Mouse (Mus musculus) WW6 (cell line): ENCODE measurements at regions not wholly inside any gene's neighbourhood (a gene's known extent, or its start where the extent isn't known, plus 50 kb on each side); places are given as distances from the start of the nearest gene placed in this dataset.

ENCODE experiments used
- DNase-seq: peaks from one replicate; pipeline ENCODE4 v3.0.0-alpha.2; 2013; ENCODE audit warnings: low read depth, low spot score

- DNase-seq, result no peak
These were observed 123.6 kb upstream of the Npvf start for GRCm38 (mm10) chr6:50777827-50778226.

- no peak for DNase-seq
These were observed 126.4 kb upstream of the Npvf start for GRCm38 (mm10) chr6:50780677-50781076.

GRCm38 (mm10) chr6:50781271-50781670, 127.0 kb upstream of the Npvf start:
- DNase-seq, result no peak

GRCm38 (mm10) chr6:50782221-50782620, 128.0 kb upstream of the Npvf start:
- DNase-seq, result no peak

- DNase-seq, result no peak
These were observed 129.3 kb upstream of the Npvf start for GRCm38 (mm10) chr6:50783494-50783893.

- DNase-seq, result no peak
These were observed 130.1 kb upstream of the Npvf start for GRCm38 (mm10) chr6:50784381-50784780.

GRCm38 (mm10) chr6:50787666-50788065, 133.4 kb upstream of the Npvf start:
- DNase-seq, result no peak

- DNase-seq, result no peak
These were observed 145.7 kb upstream of the Npvf start for GRCm38 (mm10) chr6:50799963-50800362.

- no peak for DNase-seq
These were observed 148.7 kb upstream of the Npvf start for GRCm38 (mm10) chr6:50802956-50803355.

GRCm38 (mm10) chr6:50804477-50805005, 150.3 kb upstream of the Npvf start:
- DNase-seq, result no peak

GRCm38 (mm10) chr6:50806376-50807077, 152.3 kb upstream of the Npvf start:
- DNase-seq, result no peak

GRCm38 (mm10) chr6:50807187-50808012, 153.2 kb upstream of the Npvf start:
- DNase-seq, result no peak

- no peak for DNase-seq
These were observed 153.9 kb upstream of the Npvf start for GRCm38 (mm10) chr6:50808126-50808525.

- no peak for DNase-seq
These were observed 154.8 kb upstream of the Npvf start for GRCm38 (mm10) chr6:50808811-50809668.

- DNase-seq, result no peak
These were observed 155.4 kb upstream of the Npvf start for GRCm38 (mm10) chr6:50809669-50809983.

- no peak for DNase-seq
These were observed 160.8 kb upstream of the Npvf start for GRCm38 (mm10) chr6:50814936-50815500.

- no peak for DNase-seq
These were observed 161.3 kb upstream of the Npvf start for GRCm38 (mm10) chr6:50815579-50815978.

- no peak for DNase-seq
These were observed 163.2 kb upstream of the Npvf start for GRCm38 (mm10) chr6:50817430-50817829.

GRCm38 (mm10) chr6:50818433-50818832, 164.2 kb upstream of the Npvf start:
- DNase-seq, result no peak

- DNase-seq, result no peak
These were observed 164.8 kb upstream of the Npvf start for GRCm38 (mm10) chr6:50818891-50819541.
